Mouse (Mus musculus): ENCODE data around the gene Rbpj. TPM values are rescaled to one million over a fixed set of nuclear protein-coding genes. Genes with fewer than 3 reads are reported as not detected.

Gene Rbpj
- total and polyA plus RNA-seq, 3 experiments = 40.5 to 62.8 (median 61.3) TPM

GRCm38 (mm10) chr5:53535096-53535495 lies 69.1 kb downstream of the Rbpj start:
- no peaks in the 10 kb centered on the region for H3K9me3 ChIP-seq (replicated peaks; ENCODE audit: low read length)
- no peak overlapping the region for H3K27ac ChIP-seq (ENCODE audit: insufficient read depth, low read depth)
- DNase-seq (ENCODE audit: extremely low read depth) = no peak
- H3K27me3 ChIP-seq (replicated peaks) = no peaks in the 10 kb centered on the region
- peaks cover 17 to 54% of the 10 kb centered on the region in 2 experiments for H3K4me1 ChIP-seq (ENCODE audit: control insufficient read depth in 1 of 2, insufficient read depth in 2 of 2)
- no peak overlapping the region for H3K4me2 ChIP-seq (ENCODE audit: insufficient read depth, low read depth, poor library complexity, severe bottlenecking)
- no peaks in the 10 kb centered on the region for H3K36me3 ChIP-seq (replicated peaks in 1 of 2; ENCODE audit: control insufficient read depth in 1 of 2, insufficient read depth in 1 of 2, low read length in 1 of 2)
- no peak overlapping the region for H3K9ac ChIP-seq (ENCODE audit: insufficient read depth, low read depth)
- in situ Hi-C loops (cut with MboI; ENCODE audit: low pct_ligation_motif_present, low pct_unique_long_range_greater_than_20kb, low sequenced_read_pairs) = no loop called here
- no peak for TF ChIP-seq MXI1 (IDR thresholded peaks at IDR 0.05; ENCODE audit: low read depth, low read length)
- no peak for TF ChIP-seq ZNF384 (IDR thresholded peaks at IDR 0.05; ENCODE audit: low read depth, low read length)
- TF ChIP-seq MYC (IDR thresholded peaks at IDR 0.05; ENCODE audit: low read depth, low read length) = no peak
- no peak for TF ChIP-seq CTCF (conservative IDR thresholded peaks at IDR 0.05 in 1 of 2, IDR thresholded peaks at IDR 0.05 in 1 of 2; ENCODE audit: low read depth in 2 of 2, low read length in 2 of 2)
- no peak for TF ChIP-seq IRF4 (IDR thresholded peaks at IDR 0.05; ENCODE audit: low read depth, low read length)
- no peak for TF ChIP-seq ZC3H11A (IDR thresholded peaks at IDR 0.05; ENCODE audit: low read depth, low read length)
- TF ChIP-seq BHLHE40 (IDR thresholded peaks at IDR 0.05; ENCODE audit: low read depth, low read length) = no peak
- no peak for TF ChIP-seq POLR2AphosphoS2 (IDR thresholded peaks at IDR 0.05; ENCODE audit: low read depth, low read length)
- no peak for TF ChIP-seq USF1 (IDR thresholded peaks at IDR 0.05; ENCODE audit: low read depth, low read length)
- dilution Hi-C loops (cut with MboI; ENCODE audit: extremely low pct_ligation_motif_present, extremely low pct_unique_long_range_greater_than_20kb, low sequenced_read_pairs) = no loop called here
- H3K79me2 ChIP-seq (replicated peaks; ENCODE audit: control insufficient read depth, extremely low read depth, insufficient read depth, poor library complexity, severe bottlenecking) = no peaks in the 10 kb centered on the region
- no peak overlapping the region for H3K4me3 ChIP-seq (replicated peaks in 1 of 3; ENCODE audit: low read depth in 2 of 3, low read length in 2 of 3, poor library complexity in 1 of 3)

- Histone ChIP-seq H3K4me1 (ENCODE audit: control insufficient read depth in 1 of 2, insufficient read depth in 2 of 2) (peaks cover 15 to 54% of the 10 kb centered on the region in 2 experiments), H3K9me3 (replicated peaks; ENCODE audit: low read length) (no peaks in the 10 kb centered on the region), H3K27me3 (replicated peaks) (no peaks in the 10 kb centered on the region), H3K79me2 (replicated peaks; ENCODE audit: control insufficient read depth, extremely low read depth, insufficient read depth, poor library complexity, severe bottlenecking) (no peaks in the 10 kb centered on the region), H3K4me2 (ENCODE audit: insufficient read depth, low read depth, poor library complexity, severe bottlenecking) (no peak overlapping the region), H3K9ac (ENCODE audit: insufficient read depth, low read depth) (no peak overlapping the region), H3K27ac (ENCODE audit: insufficient read depth, low read depth) (no peak overlapping the region), H3K36me3 (replicated peaks in 1 of 2; ENCODE audit: control insufficient read depth in 1 of 2, insufficient read depth in 1 of 2, low read length in 1 of 2) (no peaks in the 10 kb centered on the region), H3K4me3 (replicated peaks in 1 of 3; ENCODE audit: low read depth in 2 of 3, low read length in 2 of 3, poor library complexity in 1 of 3) (no peak overlapping the region)
- dilution Hi-C loops (cut with MboI; ENCODE audit: extremely low pct_ligation_motif_present, extremely low pct_unique_long_range_greater_than_20kb, low sequenced_read_pairs) = no loop called here
- no peak for DNase-seq (ENCODE audit: extremely low read depth)
- TF ChIP-seq HCFC1 (IDR thresholded peaks at IDR 0.05; ENCODE audit: low read depth, low read length) (no peak), MXI1 (IDR thresholded peaks at IDR 0.05; ENCODE audit: low read depth, low read length) (0 out of 2 replicates have a peak, but pooled peaks have one; percentile 32)
- in situ Hi-C loops (cut with MboI; ENCODE audit: low pct_ligation_motif_present, low pct_unique_long_range_greater_than_20kb, low sequenced_read_pairs) = no loop called here
Observed at GRCm38 (mm10) chr5:53536635-53537554, 70.9 kb downstream of the Rbpj start.
